Mouse (Mus musculus): ENCODE measurements around the gene Cnih3.

DNA sequence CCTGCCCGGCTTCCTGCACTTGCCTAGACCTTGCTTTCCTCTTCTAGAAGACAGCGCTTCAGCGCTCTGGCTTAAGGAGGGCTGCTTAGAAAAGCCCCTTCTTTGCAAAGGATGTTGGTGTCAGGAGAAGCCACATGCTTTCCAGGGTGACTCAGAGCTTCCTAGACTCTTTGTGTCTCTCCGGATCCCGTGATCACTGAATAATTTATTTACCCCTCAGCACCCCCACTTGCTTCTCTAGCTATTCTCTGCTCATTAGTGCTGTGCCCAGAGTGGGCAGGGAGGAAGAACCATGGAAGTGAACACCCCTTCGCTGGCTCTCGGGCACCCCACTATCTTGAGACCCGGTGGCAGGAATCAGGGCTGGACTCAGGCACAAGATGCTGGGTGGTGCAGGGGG, 24.0 kb downstream of the Cnih3 start:
- TF ChIP-seq MAFK (IDR thresholded peaks at IDR 0.05; ENCODE audit: insufficient read depth, low read depth, low read length) (no peak), HCFC1 (IDR thresholded peaks at IDR 0.05; ENCODE audit: borderline replicate concordance, insufficient read depth, low read length) (no peak)

All from ES-E14 (cell line).